8 mouse cellular contexts compared by ENCODE assay signal in genomic region chr4:139091478-139092355, GRCm38 (mm10). TPM values are rescaled to one million over a fixed set of nuclear protein-coding genes. Genes with fewer than 3 reads are reported as not detected.
DNase-seq lines count a peak whose midpoint lies in the region; ATAC-seq and TF ChIP-seq lines count a peak whose summit lies in the region.

No protein-coding gene starts in this region.

- peaks cover 8% of the 10 kb centered on the region for H3K27me3 ChIP-seq in kidney, embryonic 16.5 days (ENCODE audit: insufficient read depth, low read length)
- H3K27me3 ChIP-seq in heart, embryonic 13.5 days (replicated peaks), result peaks cover 78% of the 10 kb centered on the region
- H3K27me3 ChIP-seq in liver, embryonic 11.5 days (replicated peaks; ENCODE audit: control insufficient read depth, insufficient read depth, low read length), result peaks cover 77% of the 10 kb centered on the region

- no peaks in the 10 kb centered on the region for H3K36me3 ChIP-seq in kidney, embryonic 16.5 days (ENCODE audit: insufficient read depth, low read length)
- H3K36me3 ChIP-seq in heart, embryonic 13.5 days, result no peaks in the 10 kb centered on the region
- no peaks in the 10 kb centered on the region for H3K36me3 ChIP-seq in liver, embryonic 11.5 days (ENCODE audit: control insufficient read depth, insufficient read depth, low read length)

- DNase-seq in kidney, adult 9 months, result no peak
- DNase-seq in liver, embryonic 11.5 days (ENCODE audit: low spot score), result no peak
- no peak for DNase-seq in cerebellum, adult 9-11 months
- DNase-seq in thymus, postnatal 0 days (ENCODE audit: low spot score), result no peak

- peak overlapping the region; percentile 98 for H3K4me2 ChIP-seq in kidney, embryonic 16.5 days (replicated peaks; ENCODE audit: low read depth, low read length)
- H3K4me2 ChIP-seq in heart, embryonic 13.5 days, result peak overlapping the region; percentile 99
- H3K4me2 ChIP-seq in liver, embryonic 11.5 days, result peak overlapping the region; percentile 73

- no peak overlapping the region for H3K27ac ChIP-seq in kidney, embryonic 16.5 days (ENCODE audit: low read length)
- H3K27ac ChIP-seq in cortical plate, adult 2 months (ENCODE audit: insufficient read depth, low read length), result no peak overlapping the region
- H3K27ac ChIP-seq in heart, embryonic 13.5 days (replicated peaks), result peak overlapping the region; percentile 10; the same call in 1 of the 2 replicates
- H3K27ac ChIP-seq in liver, embryonic 11.5 days (ENCODE audit: low read depth, low read length), result no peak overlapping the region
- no peak overlapping the region for H3K27ac ChIP-seq in olfactory bulb, adult 2 months (ENCODE audit: insufficient read depth, low read depth, low read length)

- no peak for TF ChIP-seq POLR2A in cortical plate, adult 2 months (IDR thresholded peaks at IDR 0.05; ENCODE audit: extremely low read depth, insufficient read depth, low read length)
- no peak for TF ChIP-seq POLR2A in olfactory bulb, adult 2 months (IDR thresholded peaks at IDR 0.05; ENCODE audit: insufficient read depth, low read depth, low read length)

- peak overlapping the region; percentile 89 for H3K9ac ChIP-seq in kidney, embryonic 16.5 days (replicated peaks; ENCODE audit: low read length)
- peak overlapping the region; percentile 87 for H3K9ac ChIP-seq in heart, embryonic 13.5 days
- H3K9ac ChIP-seq in liver, embryonic 11.5 days (ENCODE audit: low read depth, low read length), result no peak overlapping the region

- no peak for ATAC-seq in kidney, embryonic 16.5 days (ENCODE audit: low FRiP score, low TSS enrichment)
- ATAC-seq in heart, embryonic 13.5 days (ENCODE audit: extremely low read depth, insufficient number of reproducible peaks, low FRiP score, low TSS enrichment), result no peak
- ATAC-seq in liver, embryonic 11.5 days (replicated peaks; ENCODE audit: low FRiP score), result no peak

- TF ChIP-seq CTCF in cortical plate, adult 2 months (IDR thresholded peaks at IDR 0.05; ENCODE audit: extremely low read depth, insufficient read depth, low read length), result no peak
- TF ChIP-seq CTCF in olfactory bulb, adult 2 months (IDR thresholded peaks at IDR 0.05; ENCODE audit: insufficient read depth, low read depth, low read length), result no peak

- H3K4me1 ChIP-seq in kidney, embryonic 16.5 days (ENCODE audit: insufficient read depth, low read length), result peaks cover 27% of the 10 kb centered on the region
- no peaks in the 10 kb centered on the region for H3K4me1 ChIP-seq in cortical plate, adult 2 months (ENCODE audit: control insufficient read depth, insufficient read depth, low read length)
- H3K4me1 ChIP-seq in heart, embryonic 13.5 days, result peaks cover 28% of the 10 kb centered on the region
- H3K4me1 ChIP-seq in liver, embryonic 11.5 days (replicated peaks; ENCODE audit: control insufficient read depth, insufficient read depth, low read length), result peaks cover 3% of the 10 kb centered on the region
- peaks cover 14% of the 10 kb centered on the region for H3K4me1 ChIP-seq in olfactory bulb, adult 2 months (ENCODE audit: control insufficient read depth, insufficient read depth, low read length)

- H3K9me3 ChIP-seq in kidney, embryonic 16.5 days (ENCODE audit: low read length), result peaks cover 6% of the 10 kb centered on the region
- no peaks in the 10 kb centered on the region for H3K9me3 ChIP-seq in heart, embryonic 13.5 days
- peaks cover 6% of the 10 kb centered on the region; the same call in 1 of the 2 replicates for H3K9me3 ChIP-seq in liver, embryonic 11.5 days (ENCODE audit: control insufficient read depth, low read length)

- H3K4me3 ChIP-seq in kidney, embryonic 16.5 days (ENCODE audit: low read length), result peak overlapping the region; percentile 53
- H3K4me3 ChIP-seq in cortical plate, adult 2 months (ENCODE audit: insufficient read depth, low read length), result peak overlapping the region; percentile 39
- peak overlapping the region; percentile 74 for H3K4me3 ChIP-seq in heart, embryonic 13.5 days
- H3K4me3 ChIP-seq in liver, embryonic 11.5 days (ENCODE audit: low read depth, low read length), result peak overlapping the region; percentile 53
- H3K4me3 ChIP-seq in olfactory bulb, adult 2 months (ENCODE audit: insufficient read depth, low read depth, low read length), result peak overlapping the region; percentile 45

- WGBS in kidney, embryonic 16.5 days, result 5% methylated on average over 28 of the region's 28 CpGs
- WGBS in heart, embryonic 13.5 days, result 8% methylated on average over 28 of the region's 28 CpGs
- 7% methylated on average over 28 of the region's 28 CpGs for WGBS in liver, embryonic 11.5 days
- WGBS in olfactory bulb, adult 2 months, result 7% methylated on average over 28 of the region's 28 CpGs

RNA-seq across cellular contexts. Expression of gene Nbl1, which starts 1.1 kb away (rescaled TPM):
- 27.6 and 31.1 TPM in 2 replicates for polyA plus RNA-seq in kidney, embryonic 16.5 days (2015; fragmentation: Nextera tagmentation; extraction: Ambion mirVana)
- polyA plus RNA-seq in cortical plate, adult 2 months (2012; rRNA removed), result 81.1 and 82.4 TPM in 2 replicates
- 13.4 and 15.2 TPM in 2 replicates for polyA plus RNA-seq in heart, embryonic 13.5 days (2015; fragmentation: Nextera tagmentation; extraction: Ambion mirVana)
- 4.0 and 5.0 TPM in 2 replicates for polyA plus RNA-seq in liver, embryonic 11.5 days (2014; fragmentation: Nextera tagmentation; extraction: Ambion mirVana)
- polyA plus RNA-seq in olfactory bulb, adult 2 months (2012; ENCODE audit: insufficient read depth, insufficient read length, low replicate concordance, missing spikeins), result not detected in 2 replicates
- 19.8 and 20.9 TPM in 2 replicates for polyA plus RNA-seq in thymus, postnatal 0 days (2015; fragmentation: Nextera tagmentation; extraction: Ambion mirVana)

RNA-seq across cellular contexts. Expression of gene Htr6, which starts 16.3 kb away (rescaled TPM):
- polyA plus RNA-seq in kidney, embryonic 16.5 days (2015; fragmentation: Nextera tagmentation; extraction: Ambion mirVana), result 0.12 and 0.15 TPM in 2 replicates
- polyA plus RNA-seq in cortical plate, adult 2 months (2012; rRNA removed), result 7.4 and 7.5 TPM in 2 replicates
- polyA plus RNA-seq in heart, embryonic 13.5 days (2015; fragmentation: Nextera tagmentation; extraction: Ambion mirVana), result not detected in 2 replicates
- polyA plus RNA-seq in liver, embryonic 11.5 days (2014; fragmentation: Nextera tagmentation; extraction: Ambion mirVana), result not detected in 2 replicates
- not detected in 2 replicates for polyA plus RNA-seq in olfactory bulb, adult 2 months (2012; ENCODE audit: insufficient read depth, insufficient read length, low replicate concordance, missing spikeins)
- polyA plus RNA-seq in thymus, postnatal 0 days (2015; fragmentation: Nextera tagmentation; extraction: Ambion mirVana), result not detected in 2 replicates

RNA-seq across cellular contexts. Expression of gene Minos1, which starts 39.2 kb away (rescaled TPM):
- polyA plus RNA-seq in kidney, embryonic 16.5 days (2015; fragmentation: Nextera tagmentation; extraction: Ambion mirVana), result 470 and 478 TPM in 2 replicates
- 180 and 195 TPM in 2 replicates for polyA plus RNA-seq in cortical plate, adult 2 months (2012; rRNA removed)
- 572 and 667 TPM in 2 replicates for polyA plus RNA-seq in heart, embryonic 13.5 days (2015; fragmentation: Nextera tagmentation; extraction: Ambion mirVana)
- 541 and 564 TPM in 2 replicates for polyA plus RNA-seq in liver, embryonic 11.5 days (2014; fragmentation: Nextera tagmentation; extraction: Ambion mirVana)
- not detected in 2 replicates for polyA plus RNA-seq in olfactory bulb, adult 2 months (2012; ENCODE audit: insufficient read depth, insufficient read length, low replicate concordance, missing spikeins)
- 777 and 795 TPM in 2 replicates for polyA plus RNA-seq in thymus, postnatal 0 days (2015; fragmentation: Nextera tagmentation; extraction: Ambion mirVana)

Comparison
In these comparisons a context has a peak if more than half of its experiments do, and no peak if none do; other contexts are left out.
1. RNA of gene Minos1, which starts 39.2 kb away (polyA plus RNA-seq): 777 to 795 TPM in thymus, postnatal 0 days, 572 to 667 TPM in heart, embryonic 13.5 days, 541 to 564 TPM in liver, embryonic 11.5 days, 470 to 478 TPM in kidney, embryonic 16.5 days and 180 to 195 TPM in cortical plate, adult 2 months; not detected in olfactory bulb, adult 2 months; every median in the first group is over 100 times any median in the second.
2. Peak in every context shown above with its lines, with median percentiles within 50 percentile points of each other: H3K4me2 ChIP-seq and H3K4me3 ChIP-seq.